Mouse (Mus musculus): ENCODE measurements around the gene Flt3. TPM values are rescaled to one million over a fixed set of nuclear protein-coding genes. Genes with fewer than 3 reads are reported as not detected.

Flt3 gene
- total and polyA plus RNA-seq, 3 experiments, result 0.01 TPM; not detected in 2

DNA sequence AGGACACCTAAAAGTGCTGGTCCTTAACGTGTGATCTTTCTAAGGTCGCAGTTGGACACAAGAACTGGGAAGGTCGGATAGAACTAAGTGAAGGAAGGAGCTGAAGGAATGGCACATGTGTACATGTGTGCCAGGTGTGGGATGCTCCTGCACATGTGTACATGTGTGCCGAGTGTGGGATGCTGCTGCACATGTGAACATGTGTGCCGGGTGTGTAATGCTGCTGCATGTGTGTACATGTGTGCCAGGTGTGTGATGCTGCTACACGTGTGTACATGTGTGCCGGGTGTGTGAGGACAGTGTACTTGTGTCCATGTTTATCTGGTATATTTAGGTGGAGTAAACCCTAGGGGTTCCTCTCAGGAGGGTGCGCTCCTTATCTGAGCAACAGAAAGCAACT lies 32.6 kb upstream of the Flt3 start:
- Histone ChIP-seq H3K27ac (ENCODE audit: control insufficient read depth, low read depth, low read length) (peak overlapping the region; percentile 5; the same call in 1 of the 2 replicates), H3K36me3 (ENCODE audit: control insufficient read depth in 1 of 2, insufficient read depth in 2 of 2, low read length in 2 of 2) (peaks cover 13 to 40% of the 10 kb centered on the region in 2 experiments), H3K79me2 (ENCODE audit: control insufficient read depth, insufficient read depth, low read length, poor library complexity) (peaks cover 81% of the 10 kb centered on the region), H3K9ac (ENCODE audit: control insufficient read depth, low read depth, low read length, poor library complexity, severe bottlenecking) (peak overlapping the region; percentile 60), H3K27me3 (ENCODE audit: control insufficient read depth in 1 of 2, insufficient read depth in 2 of 2, low read length in 2 of 2) (no peaks in the 10 kb centered on the region), H3K4me1 (ENCODE audit: control insufficient read depth in 1 of 2, insufficient read depth in 2 of 2, low read length in 2 of 2) (peaks cover 21 to 24% of the 10 kb centered on the region in 2 experiments), H3K9me3 (replicated peaks; ENCODE audit: insufficient read depth, low read length) (no peaks in the 10 kb centered on the region), H3K4me3 (ENCODE audit: control insufficient read depth in 1 of 2, insufficient read depth in 1 of 2, low read depth in 2 of 2, low read length in 2 of 2) (peak overlapping the region in 1 of 2 experiments; percentile 2; a peak in 1 of 4 replicates)
- no peak for TF ChIP-seq POLR2A (IDR thresholded peaks at IDR 0.05; ENCODE audit: control insufficient read depth in 1 of 2, insufficient read depth in 1 of 2, low read depth in 1 of 2, low read length in 2 of 2, poor library complexity in 1 of 2)
- TF ChIP-seq TCF12 (IDR thresholded peaks at IDR 0.05; ENCODE audit: low read depth, low read length), result 0 out of 2 replicates have a peak, but pooled peaks have one; percentile 22
- TF ChIP-seq ZKSCAN1 (IDR thresholded peaks at IDR 0.05; ENCODE audit: low read depth, low read length), result no peak
- TF ChIP-seq GATA1 (IDR thresholded peaks at IDR 0.05; ENCODE audit: low read depth, low read length), result 0 out of 2 replicates have a peak, but pooled peaks have one; percentile 62
- no peak; the same call in 1 of the 2 replicates for TF ChIP-seq MXI1 (IDR thresholded peaks at IDR 0.05; ENCODE audit: low read depth, low read length)
- no peak for TF ChIP-seq CHD1 (IDR thresholded peaks at IDR 0.05; ENCODE audit: low read depth, low read length)
- TF ChIP-seq MEF2A (IDR thresholded peaks at IDR 0.05; ENCODE audit: extremely low read depth, insufficient replicate concordance, low read depth, low read length, poor library complexity, severe bottlenecking), result no peak
- TF ChIP-seq TBP (IDR thresholded peaks at IDR 0.05; ENCODE audit: low read depth, low read length), result no peak
- no peak for TF ChIP-seq RCOR1 (IDR thresholded peaks at IDR 0.05; ENCODE audit: low read depth, low read length)
- TF ChIP-seq CHD2 (IDR thresholded peaks at IDR 0.05; ENCODE audit: low read length), result no peak
- peak; percentile 45; the same call in 1 of the 2 replicates for TF ChIP-seq ETS1 (IDR thresholded peaks at IDR 0.05; ENCODE audit: low read depth, low read length)
- TF ChIP-seq POLR2AphosphoS5 (IDR thresholded peaks at IDR 0.05; ENCODE audit: borderline replicate concordance, low read depth, low read length), result peak; percentile 93; the same call in 1 of the 2 replicates
- no peak for TF ChIP-seq MAZ (IDR thresholded peaks at IDR 0.05; ENCODE audit: low read depth, low read length)
- TF ChIP-seq SMC3 (IDR thresholded peaks at IDR 0.05; ENCODE audit: low read depth, low read length), result no peak
- TF ChIP-seq KAT2A (conservative IDR thresholded peaks at IDR 0.05; ENCODE audit: low read depth, low read length), result no peak
- TF ChIP-seq ZNF384 (IDR thresholded peaks at IDR 0.05; ENCODE audit: low read depth, low read length), result no peak
- TF ChIP-seq POLR2AphosphoS2 (IDR thresholded peaks at IDR 0.05; ENCODE audit: low read length), result peak; percentile 36; the same call in 1 of the 2 replicates
- no peak for TF ChIP-seq CTCF (IDR thresholded peaks at IDR 0.05 in 2 of 3, conservative IDR thresholded peaks at IDR 0.05 in 1 of 3; ENCODE audit: control insufficient read depth in 1 of 3, insufficient read depth in 1 of 3, low read depth in 2 of 3, low read length in 3 of 3, poor library complexity in 1 of 3, severe bottlenecking in 1 of 3)
- TF ChIP-seq MYC (IDR thresholded peaks at IDR 0.05; ENCODE audit: low read depth, low read length), result no peak
- no peak for TF ChIP-seq MYB (IDR thresholded peaks at IDR 0.05; ENCODE audit: low read depth, low read length)
- TF ChIP-seq EP300 (IDR thresholded peaks at IDR 0.05; ENCODE audit: low read depth in 1 of 2, low read length in 2 of 2), result peak; percentile 30 to 35; a peak in 1 of 4 replicates
- TF ChIP-seq SIN3A (IDR thresholded peaks at IDR 0.05; ENCODE audit: low read length), result 0 out of 2 replicates have a peak, but pooled peaks have one; percentile 39
- no peak for TF ChIP-seq TAL1 (IDR thresholded peaks at IDR 0.05; ENCODE audit: low read length)
- no peak for DNase-seq (ENCODE audit: low read depth, low spot score)

Measured in MEL (cell line).